Mouse (Mus musculus) ovary, adult 18-20 months (tissue): ENCODE data around the gene Uqcr10.
A peak's percentile ranks its signal among the peaks of the same experiment; 100 is the strongest.

Experiments used
- DNase-seq: peaks from one replicate; pipeline ENCODE4 v3.0.0; 2022; ENCODE audit warnings: low spot score, mixed read lengths

Gene Uqcr10

GRCm38 (mm10) chr11:4704072-4704964 is at the start of gene Uqcr10, which contains the start of gene Zmat5:
Gene Uqcr10 (minus strand): TSS chr11:4704342.
Gene Zmat5 (plus strand): TSS chr11:4704678.
- peak; percentile 88 for DNase-seq

DNA sequence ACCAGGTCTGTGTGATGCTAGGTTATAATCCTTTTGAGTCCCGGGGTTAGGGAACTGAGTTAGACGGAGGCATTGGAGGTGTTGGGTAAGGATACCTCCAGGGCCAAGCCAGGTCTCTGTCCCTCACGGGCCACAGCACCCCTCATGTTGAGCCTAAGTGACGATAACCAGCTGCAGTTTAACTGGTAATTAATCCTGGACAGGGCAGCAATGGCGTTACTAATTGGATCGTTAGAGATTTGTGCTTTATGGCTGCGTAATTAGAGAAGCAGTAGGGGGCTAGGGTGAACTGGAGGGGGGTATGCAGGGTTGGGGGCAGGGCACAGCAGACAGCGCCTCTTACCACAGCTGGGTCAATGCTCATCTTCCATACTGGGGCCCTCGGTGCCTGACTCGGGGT is 48.7 kb upstream of the Uqcr10 start:
- no peak for DNase-seq

DNA sequence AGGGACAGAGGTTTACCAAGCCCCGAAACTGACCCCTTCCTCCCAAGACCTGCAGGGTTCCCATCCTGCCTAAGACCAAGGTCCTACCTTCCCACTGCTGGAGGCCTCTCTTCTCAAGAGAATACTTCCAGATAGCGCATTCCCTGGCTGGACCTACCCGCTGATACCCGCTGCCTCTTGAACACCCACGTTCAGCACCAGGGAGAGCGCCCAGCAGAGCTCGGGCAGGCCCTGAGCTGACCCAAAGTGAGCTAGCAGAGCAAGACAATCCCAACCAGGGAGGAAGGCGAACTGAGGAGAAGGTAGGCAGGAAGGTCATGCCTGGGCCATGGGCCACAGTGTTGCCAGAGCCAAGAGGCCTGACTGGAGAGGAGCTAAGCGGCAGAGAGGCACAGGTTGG is 46.1 kb upstream of the Uqcr10 start:
- peak; percentile 56 for DNase-seq

GRCm38 (mm10) chr11:4747285-4747684 is 43.1 kb upstream of the Uqcr10 start:
- DNase-seq, result no peak

DNA sequence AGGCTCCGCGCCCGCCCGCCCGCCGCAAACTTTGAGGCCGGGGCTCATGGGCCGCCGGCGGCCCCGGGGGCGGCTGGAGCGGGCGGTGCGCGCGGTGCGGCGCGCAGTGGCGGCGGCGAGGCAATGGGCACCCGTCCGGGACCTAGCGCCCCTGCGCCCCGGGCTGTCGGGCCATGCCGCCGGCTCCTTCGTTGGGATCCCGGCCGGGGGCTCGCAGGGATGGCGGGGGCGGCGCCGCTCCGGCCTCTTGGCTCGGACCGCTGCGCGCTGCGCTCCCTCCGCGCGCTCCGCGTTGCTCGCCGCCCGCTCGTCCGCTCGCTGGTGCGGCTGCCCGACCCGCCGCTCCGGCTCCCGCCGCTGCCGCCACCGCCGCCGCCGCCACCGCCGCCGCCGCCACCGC is 42.6 kb upstream of the Uqcr10 start, which contains the start of gene Cabp7:
Gene Cabp7, minus strand, starts transcription at position 46 of the 400 bp plus-strand sequence.
- no peak for DNase-seq

DNA sequence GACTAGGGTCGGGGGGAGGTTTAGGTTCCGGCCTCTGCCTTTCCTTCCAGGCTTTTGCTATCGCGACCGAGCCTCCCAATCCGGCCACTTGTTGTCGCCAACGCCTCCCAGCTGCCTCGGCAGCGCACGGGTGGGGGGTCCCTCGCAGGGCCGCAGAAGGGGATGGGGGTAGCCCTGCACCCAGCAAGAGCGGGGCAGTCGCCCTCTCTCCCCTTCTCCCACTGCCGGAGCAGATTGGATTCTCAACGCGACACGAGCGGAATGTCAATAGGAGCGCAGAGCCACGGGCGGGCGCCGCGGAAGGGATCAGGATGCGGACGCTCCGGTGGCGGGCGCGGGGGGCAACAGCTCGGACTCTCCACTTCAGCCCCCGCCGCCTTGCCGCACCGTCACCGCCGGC is 41.8 kb upstream of the Uqcr10 start:
- DNase-seq, result no peak

- no peak for DNase-seq
Measured at GRCm38 (mm10) chr11:4744691-4745090, 40.5 kb upstream of the Uqcr10 start.

GRCm38 (mm10) chr11:4740785-4741184 is 36.6 kb upstream of the Uqcr10 start:
- DNase-seq, result no peak

- DNase-seq, result no peak
Measured at GRCm38 (mm10) chr11:4738719-4739118, 34.6 kb upstream of the Uqcr10 start.

DNA sequence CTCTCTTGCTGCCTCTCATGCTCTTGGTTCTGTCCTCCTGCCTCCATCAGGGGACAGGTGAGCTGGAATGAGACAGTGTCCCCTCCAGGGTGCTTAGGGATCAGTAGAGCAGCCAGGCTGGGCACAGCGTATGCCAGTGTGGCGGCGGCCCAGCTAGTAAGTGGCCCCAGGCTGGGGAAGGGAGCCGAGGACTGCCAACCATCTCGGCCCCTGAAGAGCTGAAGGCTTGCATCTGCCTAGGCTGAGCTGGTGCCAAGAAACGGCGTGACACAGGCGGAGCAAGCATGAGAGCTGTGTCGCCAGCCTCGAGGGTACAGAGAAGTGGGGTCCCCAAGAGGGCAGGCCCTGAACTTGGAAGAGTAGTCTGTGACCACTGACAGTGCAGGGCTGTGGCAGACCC is 33.5 kb upstream of the Uqcr10 start:
- DNase-seq, result no peak

- no peak for DNase-seq
Measured at GRCm38 (mm10) chr11:4736355-4736754, 32.2 kb upstream of the Uqcr10 start.

DNA sequence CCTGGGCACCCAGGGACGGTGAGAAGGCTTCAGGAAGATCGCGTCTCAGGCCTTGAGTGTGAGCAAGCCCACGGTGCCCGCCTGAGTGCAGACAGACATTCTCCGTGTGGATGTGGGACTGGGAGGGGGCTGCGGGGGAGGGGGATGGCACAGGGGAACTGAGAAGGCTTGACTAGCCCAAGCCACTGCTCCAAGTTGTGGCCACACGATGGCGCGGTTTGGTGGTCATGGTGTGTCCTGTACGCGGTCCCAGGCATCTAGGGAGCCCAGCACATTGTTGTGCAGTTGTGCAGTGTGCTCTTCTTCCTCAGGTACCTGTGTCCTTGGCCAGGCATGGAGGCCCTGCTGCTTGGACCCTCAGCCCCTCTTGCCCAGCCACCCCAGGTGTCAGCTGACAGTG is 30.0 kb upstream of the Uqcr10 start:
- no peak for DNase-seq

- no peak for DNase-seq
Measured at GRCm38 (mm10) chr11:4731781-4732180, 27.6 kb upstream of the Uqcr10 start.

DNA sequence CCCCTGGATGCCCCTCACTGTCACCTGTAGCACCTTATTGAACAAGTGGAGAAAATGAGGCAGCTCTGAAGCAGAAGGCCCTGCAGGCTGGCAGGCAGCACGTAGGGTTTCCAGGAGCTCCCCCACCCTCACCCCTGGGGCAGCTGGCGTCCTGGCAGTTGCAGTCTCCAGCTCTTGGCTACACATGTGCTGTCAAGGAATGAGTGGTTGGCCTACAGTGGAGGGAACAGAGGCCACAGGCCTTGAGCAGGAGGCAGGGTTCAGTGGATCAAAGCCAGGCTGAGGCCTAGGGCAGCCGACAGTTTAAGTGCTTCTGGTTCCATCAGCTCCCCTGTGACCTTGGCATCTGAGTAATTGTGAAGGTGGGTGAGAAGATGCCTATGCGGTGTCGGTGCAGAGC is 26.8 kb upstream of the Uqcr10 start:
- DNase-seq, result no peak

- no peak for DNase-seq
Measured at GRCm38 (mm10) chr11:4730096-4730495, 26.0 kb upstream of the Uqcr10 start.

DNA sequence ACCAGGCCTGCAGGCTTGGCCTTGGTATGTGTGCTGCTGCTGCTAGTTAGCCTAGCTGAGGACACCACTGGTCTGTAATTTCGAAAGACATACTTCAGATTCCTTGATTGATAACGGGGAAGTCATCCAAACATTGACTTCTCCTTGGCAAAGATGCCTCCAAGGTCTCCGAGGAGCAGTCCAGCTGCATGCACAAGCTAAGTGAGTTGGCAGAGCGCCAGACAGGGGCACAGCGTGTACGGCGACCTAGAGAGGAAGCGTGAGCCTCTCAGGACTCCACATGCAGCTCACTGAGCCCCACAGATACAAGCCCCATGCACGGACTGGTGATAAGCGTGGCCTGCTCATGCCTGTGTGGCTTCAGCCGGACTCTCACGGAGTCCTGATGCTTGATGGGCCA is 25.5 kb upstream of the Uqcr10 start:
- DNase-seq, result peak; percentile 83

DNA sequence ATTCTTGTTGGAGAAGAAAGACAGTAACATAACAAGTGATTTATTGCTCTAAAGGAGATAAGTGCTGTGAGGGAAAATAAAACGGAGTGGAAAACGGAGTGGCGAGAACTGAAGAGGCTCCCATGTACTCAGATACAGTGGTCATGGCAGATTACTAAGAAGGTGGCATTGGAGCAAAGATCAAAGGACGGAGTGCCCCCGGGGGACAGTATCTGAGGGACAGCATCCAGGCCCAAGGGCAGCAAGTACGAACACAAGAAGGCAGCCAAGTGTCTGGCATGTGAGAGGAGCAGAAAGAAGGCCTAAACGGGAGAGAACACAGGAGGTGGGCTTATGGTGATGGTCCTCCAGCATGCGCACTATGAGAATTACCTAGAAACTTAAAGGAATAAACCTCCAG is 17.6 kb upstream of the Uqcr10 start:
- DNase-seq, result no peak

DNA sequence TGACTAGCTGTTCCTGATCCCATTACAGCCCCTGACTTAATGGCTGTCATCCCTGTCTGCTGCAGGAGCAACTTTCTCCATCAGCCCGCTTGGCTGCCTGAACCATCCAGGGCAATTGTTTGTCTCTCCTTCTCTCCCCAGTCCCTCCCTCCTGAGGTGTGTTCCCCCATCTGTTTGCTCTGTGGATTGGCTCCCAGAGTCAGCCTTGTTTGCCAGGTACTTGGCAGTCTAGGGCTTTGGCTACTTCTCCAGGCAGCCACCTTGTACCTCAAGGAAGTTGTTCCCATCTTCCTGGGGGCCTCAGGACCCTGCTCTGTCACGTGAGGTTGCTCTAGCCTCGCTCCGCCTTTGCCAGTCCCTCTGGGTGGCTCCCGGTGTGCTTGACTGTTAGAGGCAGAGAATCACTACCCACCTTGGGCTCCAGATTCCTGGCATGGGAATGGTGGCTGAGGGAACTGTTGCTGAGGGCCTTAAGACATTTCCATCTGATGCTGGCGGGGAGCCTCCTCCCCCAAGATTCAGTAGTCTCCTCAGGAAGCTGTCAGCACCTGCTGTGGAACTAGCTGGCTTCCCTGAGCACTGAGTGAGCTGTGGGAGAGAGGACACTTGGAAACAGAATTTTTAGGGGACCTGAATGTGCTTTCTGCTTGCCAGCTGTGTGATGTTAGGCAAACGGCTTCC is 16.9 kb upstream of the Uqcr10 start:
- DNase-seq, result no peak

GRCm38 (mm10) chr11:4720393-4720792 is 16.3 kb upstream of the Uqcr10 start:
- DNase-seq, result no peak

DNA sequence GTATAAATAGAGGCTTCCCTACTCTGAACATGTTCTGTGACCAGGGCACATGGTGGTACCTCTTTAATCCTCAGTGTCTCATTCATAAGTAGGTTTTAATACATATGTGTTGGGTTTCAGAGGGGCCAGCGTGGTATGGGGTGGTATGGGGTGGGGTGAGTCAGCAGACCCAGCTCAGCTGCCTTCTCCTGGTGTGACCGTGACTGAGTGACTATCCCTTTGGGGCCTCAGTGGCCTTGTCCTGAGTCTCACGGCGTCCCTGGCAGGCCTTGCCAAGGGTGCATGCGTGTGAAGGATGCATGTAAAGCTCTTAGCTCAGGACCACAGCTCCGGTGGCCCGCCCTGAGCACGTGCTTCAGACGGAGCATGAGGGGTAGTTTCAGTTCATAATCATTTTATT is 15.8 kb upstream of the Uqcr10 start:
- DNase-seq, result no peak

- peak; percentile 48 for DNase-seq
Measured at GRCm38 (mm10) chr11:4718548-4718947, 14.4 kb upstream of the Uqcr10 start.

DNA sequence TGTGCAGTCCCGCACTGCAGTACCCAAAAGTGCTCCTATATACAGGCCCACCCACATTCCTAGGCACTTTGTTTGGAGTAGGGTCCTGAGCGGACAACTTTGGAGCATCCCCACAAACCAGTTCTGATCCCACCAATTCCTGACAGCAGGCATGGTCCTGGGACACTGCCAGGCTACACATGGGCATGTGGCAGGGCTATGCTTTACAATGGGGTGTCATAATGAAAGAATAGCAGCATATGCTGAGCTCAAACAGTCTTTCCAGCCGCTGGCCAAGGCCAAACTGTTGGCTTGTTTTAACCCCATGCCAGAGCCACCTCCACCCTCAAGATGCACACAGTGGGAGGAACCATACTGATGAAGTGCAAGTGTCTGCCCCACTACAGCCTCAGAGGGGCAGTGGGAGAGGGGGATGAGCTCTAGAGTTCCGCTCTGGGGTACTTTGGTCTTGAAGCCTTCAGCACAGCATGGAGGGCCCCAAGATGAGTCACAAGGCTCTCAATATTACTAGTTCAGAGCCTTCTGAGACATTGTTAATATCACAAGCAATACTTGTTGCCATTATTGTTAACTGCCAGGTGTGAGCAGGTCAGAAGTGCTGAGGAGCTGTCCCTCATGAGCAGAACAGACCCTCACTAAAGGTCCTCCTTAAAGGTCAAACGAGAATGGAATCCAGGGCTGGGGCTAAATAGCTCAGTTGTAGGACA is 12.5 kb upstream of the Uqcr10 start:
- DNase-seq, result no peak

DNA sequence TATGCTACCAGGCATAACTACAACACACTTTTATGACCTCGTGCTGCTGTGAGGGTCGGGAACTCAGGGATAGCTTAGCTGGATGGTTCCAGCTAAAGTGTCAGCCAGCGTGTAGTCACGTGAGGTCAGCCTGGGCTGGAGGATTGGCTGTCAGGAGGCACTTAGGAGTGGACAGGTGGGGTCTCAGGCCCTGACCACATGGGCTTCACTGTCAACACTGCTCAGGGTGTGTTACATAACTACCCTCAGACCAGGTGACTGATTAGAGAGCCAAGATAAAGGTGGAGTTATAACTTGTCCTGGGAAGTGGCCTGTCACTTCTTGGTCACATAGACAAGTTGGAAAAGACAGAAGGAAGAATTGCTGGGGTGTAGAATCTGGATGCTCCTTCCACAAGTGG is 11.5 kb upstream of the Uqcr10 start:
- no peak for DNase-seq
